Mouse (Mus musculus) liver, adult 2 months (tissue): ENCODE data around the gene Ina. TPM values are rescaled to one million over a fixed set of nuclear protein-coding genes. Genes with fewer than 3 reads are reported as not detected.

Source experiments
- DNase-seq: peaks from one replicate; pipeline ENCODE4 v3.0.0-alpha.2; 2011; ENCODE audit warnings: low read depth, low spot score; ENCODE audit errors: extremely low read depth
- H3K27ac ChIP-seq: fragments of 200-500 bp; replicated peaks from 2 replicates; pipeline ENCODE4 v1.5.1; 2012; ENCODE audit warnings: low read depth, mild to moderate bottlenecking, control low read depth, inconsistent platforms, low read length; ENCODE audit not compliant: insufficient read depth
- H3K27me3 ChIP-seq: fragments of 200-500 bp; 2 replicates; pipeline ENCODE4 v1.6.1; 2012; ENCODE audit warnings: mild to moderate bottlenecking, moderate library complexity, low read length, inconsistent platforms; ENCODE audit not compliant: control insufficient read depth, insufficient read depth
- H3K36me3 ChIP-seq: fragments of 200-500 bp; 2 replicates; pipeline ENCODE4 v1.6.1; 2012; ENCODE audit warnings: low read length, inconsistent platforms; ENCODE audit not compliant: control insufficient read depth, insufficient read depth
- H3K4me1 ChIP-seq: fragments of 200-500 bp; 2 replicates; pipeline ENCODE4 v1.6.1; 2011; ENCODE audit warnings: low read length; ENCODE audit not compliant: control insufficient read depth, insufficient read depth
- H3K4me3 ChIP-seq: fragments of 200-500 bp; 2 replicates; pipeline ENCODE4 v1.5.1; 2011; ENCODE audit warnings: low read depth, mild to moderate bottlenecking, control low read depth, low read length, moderate library complexity; ENCODE audit not compliant: insufficient read depth
- H3K79me2 ChIP-seq: fragments of 200-500 bp; 2 replicates; pipeline ENCODE4 v1.6.1; 2012; ENCODE audit warnings: inconsistent platforms, mild to moderate bottlenecking, low read length, moderate library complexity; ENCODE audit not compliant: control insufficient read depth, insufficient read depth
- H3K9ac ChIP-seq: fragments of 200-500 bp; 2 replicates; pipeline ENCODE4 v1.6.1; 2012; ENCODE audit warnings: low read depth, mild to moderate bottlenecking, control low read depth, inconsistent platforms, low read length
- CTCF ChIP-seq: fragments of 200-500 bp; IDR thresholded peaks from 2 replicates; pipeline ENCODE4 v1.5.1; 2011; ENCODE audit warnings: low read depth, low read length, control low read depth
- POLR2A ChIP-seq: fragments of 200-500 bp; IDR thresholded peaks from 2 replicates; pipeline ENCODE4 v1.6.1; 2011; ENCODE audit warnings: low read length, control low read depth; ENCODE audit not compliant: insufficient read depth; ENCODE audit errors: extremely low read depth
- WGBS: fragments of 180-500 bp; shearing (Covaris S2); methylation state at CpG from one replicate; pipeline ENCODE4 v1.1.7; 2018; 5-methylcytosine and 5-hydroxymethylcytosine counted together
- polyA plus RNA-seq: library from polyadenylated mRNA; depleted of rRNA; stranded (reverse); fragments of >200 nt; gene quantifications from 2 replicates; pipeline ENCODE4 v1.2.3, GENCODE M21; 2012; rRNA removed
- total RNA-seq: library from RNA; depleted of rRNA; stranded (reverse); fragments of >200 nt; gene quantifications from 2 replicates; pipeline ENCODE4 v1.2.3, GENCODE M21; 2014; rRNA removed

Gene Ina
- total RNA-seq (under 0.01 TPM in 1 of 2 replicates, not detected in the other), polyA plus RNA-seq (not detected in 2 replicates)

- peaks cover 30% of the 10 kb centered on the region for H3K27me3 ChIP-seq
- WGBS, result 2% methylated on average over 122 of the region's 124 CpGs
- no peak within 1 kb of the TSS for H3K9ac ChIP-seq
- no peak for TF ChIP-seq POLR2A
- no peaks in the 10 kb centered on the region for H3K4me1 ChIP-seq
- H3K79me2 ChIP-seq, result no peaks in the 10 kb centered on the region
- no peak within 1 kb of the TSS for H3K27ac ChIP-seq
- no peaks in the 10 kb centered on the region for H3K36me3 ChIP-seq
- peak within 1 kb of the TSS; percentile 1; the same call in 1 of the 2 replicates for H3K4me3 ChIP-seq
- no peak for DNase-seq
Observed at GRCm38 (mm10) chr19:47014447-47015381, at the start of gene Ina, which contains the start of gene Nt5c2. Ina (plus strand) TSS chr19:47014698. Nt5c2 (minus strand) TSS chr19:47015153.

GRCm38 (mm10) chr19:46965496-46965895 is 49.0 kb upstream of the Ina start:
- Histone ChIP-seq H3K4me3 (no peak overlapping the region), H3K4me1 (peaks cover 23% of the 10 kb centered on the region), H3K9ac (no peak overlapping the region), H3K27me3 (no peaks in the 10 kb centered on the region), H3K27ac (no peak overlapping the region), H3K36me3 (no peaks in the 10 kb centered on the region), H3K79me2 (peaks cover 2% of the 10 kb centered on the region; the same call in 1 of the 2 replicates)
- DNase-seq, result no peak
- no peak for TF ChIP-seq CTCF
- no peak for TF ChIP-seq POLR2A

- WGBS, result 75% methylated on average over 6 of the region's 6 CpGs
- Histone ChIP-seq H3K27me3 (no peaks in the 10 kb centered on the region), H3K9ac (no peak overlapping the region), H3K79me2 (no peaks in the 10 kb centered on the region; the same call in 1 of the 2 replicates), H3K4me1 (peaks cover 22% of the 10 kb centered on the region), H3K27ac (no peak overlapping the region), H3K36me3 (no peaks in the 10 kb centered on the region), H3K4me3 (no peak overlapping the region)
- no peak for TF ChIP-seq POLR2A
- no peak for DNase-seq
Observed at GRCm38 (mm10) chr19:46966330-46966729, 48.2 kb upstream of the Ina start.

GRCm38 (mm10) chr19:46967861-46968260 is 46.6 kb upstream of the Ina start:
- DNase-seq, result no peak
- Histone ChIP-seq H3K9ac (no peak overlapping the region), H3K4me3 (no peak overlapping the region), H3K27ac (no peak overlapping the region), H3K36me3 (no peaks in the 10 kb centered on the region), H3K27me3 (no peaks in the 10 kb centered on the region), H3K79me2 (no peaks in the 10 kb centered on the region), H3K4me1 (peaks cover 21% of the 10 kb centered on the region)
- WGBS, result 77% methylated on average over 4 of the region's 4 CpGs
- TF ChIP-seq POLR2A, result no peak
- no peak for TF ChIP-seq CTCF

GRCm38 (mm10) chr19:46968833-46969232 is 45.7 kb upstream of the Ina start:
- WGBS, result 65% methylated on average over 5 of the region's 5 CpGs
- H3K27ac ChIP-seq, result no peak overlapping the region

More at GRCm38 (mm10) chr19:46968833-46969232, 45.7 kb upstream of the Ina start:
- H3K9ac ChIP-seq, result no peak overlapping the region
- H3K27me3 ChIP-seq, result no peaks in the 10 kb centered on the region
- no peaks in the 10 kb centered on the region for H3K36me3 ChIP-seq
- DNase-seq, result no peak
- H3K79me2 ChIP-seq, result no peaks in the 10 kb centered on the region
- no peak overlapping the region for H3K4me3 ChIP-seq
- H3K4me1 ChIP-seq, result peaks cover 20% of the 10 kb centered on the region
- TF ChIP-seq POLR2A (no peak), CTCF (no peak)
